Mouse (Mus musculus): ENCODE measurements around the gene Cela2a. TPM values are rescaled to one million over a fixed set of nuclear protein-coding genes. Genes with fewer than 3 reads are reported as not detected.

The Cela2a gene
- polyA plus RNA-seq, 1 experiment from 2014 or later: 0.61 TPM

DNA sequence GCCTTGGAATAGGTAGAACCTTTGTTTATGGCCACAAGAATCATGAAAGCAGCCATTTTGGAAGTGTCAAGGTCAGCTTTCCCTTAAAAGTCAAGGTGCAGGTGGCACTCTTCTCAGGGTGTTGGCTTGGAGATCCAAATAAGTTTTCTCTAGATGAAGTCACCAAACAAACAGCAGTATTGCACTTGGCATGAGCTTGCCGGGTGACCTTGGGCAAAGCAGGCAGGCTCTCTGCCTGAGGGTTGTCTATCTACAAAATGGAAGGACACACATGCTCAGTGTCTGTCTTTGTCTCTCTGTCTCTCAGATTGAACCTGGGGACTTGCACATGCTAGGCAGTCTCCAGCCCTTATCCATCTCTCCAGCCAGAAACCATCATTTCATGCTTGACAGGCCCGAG is 1.4 kb upstream of the Cela2a start:
- 90% methylated on average over 2 of the region's 2 CpGs for WGBS (ENCODE audit: insufficient replicate concordance)
- ATAC-seq (no peak), DNase-seq (no peak)
- Histone ChIP-seq H3K4me3 (ENCODE audit: low read depth, low read length) (no peak overlapping the region), H3K9me3 (ENCODE audit: low read length) (no peaks in the 10 kb centered on the region), H3K36me3 (replicated peaks; ENCODE audit: insufficient read depth, low read length) (no peaks in the 10 kb centered on the region), H3K4me1 (ENCODE audit: insufficient read depth) (peaks cover 4% of the 10 kb centered on the region; the same call in 1 of the 2 replicates), H3K4me2 (ENCODE audit: low read depth, low read length) (no peak overlapping the region), H3K27ac (ENCODE audit: low read depth) (no peak overlapping the region), H3K9ac (replicated peaks) (no peak overlapping the region), H3K27me3 (ENCODE audit: insufficient read depth, low read length) (no peaks in the 10 kb centered on the region)
- TF ChIP-seq CTCF (IDR thresholded peaks at IDR 0.05; ENCODE audit: low read depth) (no peak), EP300 (IDR thresholded peaks at IDR 0.05; ENCODE audit: low read depth) (no peak)

DNA sequence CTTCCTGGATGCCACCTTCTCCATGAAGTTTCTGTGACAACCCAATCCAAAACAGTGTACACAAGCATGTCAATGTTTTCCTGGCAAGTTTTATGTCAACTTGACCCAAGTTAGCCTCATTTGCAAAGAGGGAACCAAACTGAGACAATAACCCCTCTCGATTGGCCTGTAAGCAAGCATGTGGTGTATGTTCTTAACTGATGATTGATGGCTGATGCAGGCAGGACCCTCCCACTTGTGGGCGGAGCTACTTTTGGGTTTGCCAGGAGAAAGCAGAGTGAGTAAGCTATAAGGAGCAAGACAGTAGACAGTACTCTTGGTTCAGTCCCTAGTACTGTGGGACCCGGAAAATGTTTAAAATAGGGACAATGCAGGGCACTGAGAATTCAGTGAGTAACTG is 3.0 kb downstream of the Cela2a start:
- H3K27ac ChIP-seq (ENCODE audit: low read depth): peak overlapping the region; percentile 67
- H3K27me3 ChIP-seq (ENCODE audit: insufficient read depth, low read length): no peaks in the 10 kb centered on the region
- 42% methylated on average over 3 of the region's 3 CpGs for WGBS (ENCODE audit: insufficient replicate concordance)
- DNase-seq (peak; percentile 84), ATAC-seq (peak; percentile 94)
- H3K36me3 ChIP-seq (replicated peaks; ENCODE audit: insufficient read depth, low read length): no peaks in the 10 kb centered on the region
- H3K4me2 ChIP-seq (ENCODE audit: low read depth, low read length): no peak overlapping the region
- H3K9ac ChIP-seq (replicated peaks): no peak overlapping the region
- H3K9me3 ChIP-seq (ENCODE audit: low read length): no peaks in the 10 kb centered on the region
- no peak overlapping the region for H3K4me3 ChIP-seq (ENCODE audit: low read depth, low read length)
- H3K4me1 ChIP-seq (ENCODE audit: insufficient read depth): peaks cover 5% of the 10 kb centered on the region; the same call in 1 of the 2 replicates
- TF ChIP-seq CTCF (IDR thresholded peaks at IDR 0.05; ENCODE audit: low read depth): no peak
- TF ChIP-seq EP300 (IDR thresholded peaks at IDR 0.05; ENCODE audit: low read depth): no peak

DNA sequence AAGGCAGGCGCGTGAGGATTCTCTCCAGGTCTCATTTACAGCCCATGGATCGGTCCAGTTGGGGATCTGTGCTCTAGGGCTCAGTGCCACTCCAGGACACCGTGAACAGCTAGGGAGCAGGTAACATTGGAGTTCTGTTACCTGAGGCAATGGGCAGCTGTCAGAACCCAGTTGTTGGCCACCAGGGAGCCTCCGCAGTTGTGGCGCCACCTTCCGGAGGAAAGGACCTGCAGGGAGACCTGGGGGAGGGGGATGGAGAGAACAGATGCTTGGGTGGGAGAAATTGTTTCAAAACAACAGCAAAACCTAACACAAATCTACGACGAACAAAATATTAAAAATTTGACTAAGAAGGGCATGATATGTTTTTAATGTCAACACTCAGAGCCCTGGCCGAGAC is 3.9 kb downstream of the Cela2a start:
- H3K4me1 ChIP-seq (ENCODE audit: insufficient read depth): peaks cover 5% of the 10 kb centered on the region; the same call in 1 of the 2 replicates
- WGBS (ENCODE audit: insufficient replicate concordance): 75% methylated on average over 10 of the region's 10 CpGs

DNA sequence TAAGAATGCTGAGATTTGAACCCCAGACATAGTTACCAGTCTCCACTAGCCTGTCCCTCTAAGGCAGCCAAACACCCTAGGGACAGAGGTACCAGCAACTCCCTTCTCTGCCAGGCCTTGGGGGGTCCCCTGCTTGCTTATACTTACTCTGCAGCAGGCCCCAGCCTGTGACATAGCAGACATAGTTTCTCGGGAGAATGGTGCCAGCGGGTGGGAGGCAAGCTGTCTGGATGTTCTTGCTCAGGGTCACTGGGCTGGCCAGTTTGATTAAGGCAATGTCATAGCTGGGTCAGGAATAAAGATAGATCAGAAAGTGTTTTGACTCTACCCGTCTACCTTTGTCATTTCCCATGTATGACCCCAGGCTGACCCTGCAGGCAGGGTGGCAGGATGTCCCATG is 4.8 kb downstream of the Cela2a start:
- H3K27ac ChIP-seq (ENCODE audit: low read depth): no peak overlapping the region
- H3K4me3 ChIP-seq (ENCODE audit: low read depth, low read length): no peak overlapping the region
- H3K4me1 ChIP-seq (ENCODE audit: insufficient read depth): peaks cover 5% of the 10 kb centered on the region; the same call in 1 of the 2 replicates
- no peaks in the 10 kb centered on the region for H3K36me3 ChIP-seq (replicated peaks; ENCODE audit: insufficient read depth, low read length)
- H3K9me3 ChIP-seq (ENCODE audit: low read length): no peaks in the 10 kb centered on the region
- WGBS (ENCODE audit: insufficient replicate concordance): 63% methylated on average over 3 of the region's 3 CpGs
- DNase-seq (no peak), ATAC-seq (no peak)
- no peak overlapping the region for H3K9ac ChIP-seq (replicated peaks)
- no peak overlapping the region for H3K4me2 ChIP-seq (ENCODE audit: low read depth, low read length)
- TF ChIP-seq EP300 (IDR thresholded peaks at IDR 0.05; ENCODE audit: low read depth) (no peak), CTCF (IDR thresholded peaks at IDR 0.05; ENCODE audit: low read depth) (no peak)
- no peaks in the 10 kb centered on the region for H3K27me3 ChIP-seq (ENCODE audit: insufficient read depth, low read length)

More for the DNA sequence above, 3.9 kb downstream of the Cela2a start:
- DNase-seq (peak; percentile 33), ATAC-seq (no peak)
- H3K9ac ChIP-seq (replicated peaks): no peak overlapping the region
- no peak overlapping the region for H3K27ac ChIP-seq (ENCODE audit: low read depth)
- H3K9me3 ChIP-seq (ENCODE audit: low read length): no peaks in the 10 kb centered on the region
- no peak overlapping the region for H3K4me3 ChIP-seq (ENCODE audit: low read depth, low read length)
- no peaks in the 10 kb centered on the region for H3K36me3 ChIP-seq (replicated peaks; ENCODE audit: insufficient read depth, low read length)
- H3K4me2 ChIP-seq (ENCODE audit: low read depth, low read length): no peak overlapping the region
- no peaks in the 10 kb centered on the region for H3K27me3 ChIP-seq (ENCODE audit: insufficient read depth, low read length)
- TF ChIP-seq CTCF (IDR thresholded peaks at IDR 0.05; ENCODE audit: low read depth) (peak; percentile 43), EP300 (IDR thresholded peaks at IDR 0.05; ENCODE audit: low read depth) (no peak)

DNA sequence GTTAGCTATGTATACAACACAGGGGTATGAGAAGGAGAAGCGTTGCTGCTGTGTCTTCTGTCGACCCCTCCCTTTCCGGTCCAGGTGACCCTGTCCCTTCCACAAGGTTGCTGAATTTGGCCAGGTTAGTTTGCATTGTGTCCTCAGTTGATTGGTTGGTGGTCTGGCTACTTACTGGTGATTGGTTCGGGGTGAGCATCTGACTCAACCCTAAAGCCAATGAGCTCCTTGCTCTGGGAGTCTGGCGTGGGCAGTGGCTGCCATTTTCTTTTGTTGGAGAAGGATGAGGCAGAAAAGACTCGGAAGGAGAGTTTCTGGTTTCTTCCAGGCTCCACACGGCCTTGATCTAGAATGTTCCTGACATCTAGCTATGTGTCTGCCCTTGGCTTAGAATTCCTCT is 6.6 kb downstream of the Cela2a start:
- Histone ChIP-seq H3K4me1 (ENCODE audit: insufficient read depth) (peaks cover 5% of the 10 kb centered on the region; the same call in 1 of the 2 replicates), H3K36me3 (replicated peaks; ENCODE audit: insufficient read depth, low read length) (no peaks in the 10 kb centered on the region), H3K4me2 (ENCODE audit: low read depth, low read length) (no peak overlapping the region), H3K27ac (ENCODE audit: low read depth) (no peak overlapping the region), H3K27me3 (ENCODE audit: insufficient read depth, low read length) (no peaks in the 10 kb centered on the region), H3K4me3 (ENCODE audit: low read depth, low read length) (no peak overlapping the region), H3K9ac (replicated peaks) (no peak overlapping the region), H3K9me3 (ENCODE audit: low read length) (no peaks in the 10 kb centered on the region)
- no peak for TF ChIP-seq CTCF (IDR thresholded peaks at IDR 0.05; ENCODE audit: low read depth)
- TF ChIP-seq EP300 (IDR thresholded peaks at IDR 0.05; ENCODE audit: low read depth): no peak
- DNase-seq (no peak), ATAC-seq (no peak)
- WGBS (ENCODE audit: insufficient replicate concordance): 85% methylated on average over 7 of the region's 7 CpGs

DNA sequence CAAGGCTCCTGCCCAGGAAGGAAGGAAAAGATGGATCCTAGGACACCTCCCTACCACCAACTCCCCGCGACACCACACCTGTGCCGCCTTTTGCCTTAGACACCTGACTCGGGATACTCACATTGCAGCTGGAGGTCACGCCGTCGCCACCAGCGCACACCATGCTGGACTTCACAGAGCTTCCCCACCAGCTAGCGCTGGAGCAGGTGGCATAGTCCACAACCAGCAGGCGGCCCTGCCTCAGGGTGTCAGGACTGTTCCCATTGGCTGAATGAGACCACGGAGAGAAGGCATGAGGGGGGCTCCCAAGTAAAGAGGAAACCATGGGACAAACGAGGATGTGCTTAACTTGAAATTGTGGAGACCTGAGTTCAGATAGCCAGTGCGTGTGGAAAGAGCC is 7.1 kb downstream of the Cela2a start:
- Histone ChIP-seq H3K27ac (ENCODE audit: low read depth) (no peak overlapping the region), H3K36me3 (replicated peaks; ENCODE audit: insufficient read depth, low read length) (peaks cover 2% of the 10 kb centered on the region; the same call in 1 of the 2 replicates), H3K9me3 (ENCODE audit: low read length) (no peaks in the 10 kb centered on the region), H3K4me2 (ENCODE audit: low read depth, low read length) (no peak overlapping the region), H3K4me1 (ENCODE audit: insufficient read depth) (peaks cover 5% of the 10 kb centered on the region; the same call in 1 of the 2 replicates), H3K4me3 (ENCODE audit: low read depth, low read length) (no peak overlapping the region), H3K27me3 (ENCODE audit: insufficient read depth, low read length) (no peaks in the 10 kb centered on the region), H3K9ac (replicated peaks) (no peak overlapping the region)
- WGBS (ENCODE audit: insufficient replicate concordance): 87% methylated on average over 13 of the region's 13 CpGs
- TF ChIP-seq EP300 (IDR thresholded peaks at IDR 0.05; ENCODE audit: low read depth) (no peak), CTCF (IDR thresholded peaks at IDR 0.05; ENCODE audit: low read depth) (no peak)
- DNase-seq: no peak
- ATAC-seq: no peak

DNA sequence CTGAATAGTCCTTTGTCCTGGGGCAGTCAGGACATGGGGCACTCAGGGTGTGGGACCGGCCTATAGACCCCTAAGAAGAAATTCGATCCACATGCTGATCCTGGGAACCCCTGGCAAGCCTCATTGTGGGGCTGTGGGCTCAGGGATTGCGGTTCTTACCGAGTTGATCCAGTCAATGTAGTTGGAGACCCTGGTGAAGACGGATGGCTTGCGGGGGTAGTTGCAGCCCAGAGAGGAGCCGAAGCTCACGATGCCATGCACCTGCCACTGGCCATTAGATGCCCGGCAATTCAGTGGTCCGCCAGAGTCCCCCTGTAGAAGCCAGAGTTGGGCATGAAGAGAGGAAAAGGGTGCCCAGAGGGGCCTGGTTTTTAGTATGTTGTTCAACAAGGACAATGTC is 8.3 kb downstream of the Cela2a start:
- Histone ChIP-seq H3K27me3 (ENCODE audit: insufficient read depth, low read length) (no peaks in the 10 kb centered on the region), H3K36me3 (replicated peaks; ENCODE audit: insufficient read depth, low read length) (peaks cover 13% of the 10 kb centered on the region), H3K9ac (replicated peaks) (no peak overlapping the region), H3K4me2 (ENCODE audit: low read depth, low read length) (no peak overlapping the region), H3K9me3 (ENCODE audit: low read length) (no peaks in the 10 kb centered on the region), H3K27ac (ENCODE audit: low read depth) (no peak overlapping the region), H3K4me3 (ENCODE audit: low read depth, low read length) (no peak overlapping the region), H3K4me1 (ENCODE audit: insufficient read depth) (peaks cover 5% of the 10 kb centered on the region; the same call in 1 of the 2 replicates)
- TF ChIP-seq EP300 (IDR thresholded peaks at IDR 0.05; ENCODE audit: low read depth): no peak
- 80% methylated on average over 10 of the region's 10 CpGs for WGBS (ENCODE audit: insufficient replicate concordance)
- DNase-seq (no peak), ATAC-seq (no peak)

All from liver, postnatal 0 days (tissue).